Mouse (Mus musculus): Measurements from ENCODE around the gene Itprid2. TPM values are rescaled to one million over a fixed set of nuclear protein-coding genes. Genes with fewer than 3 reads are reported as not detected.

Gene Itprid2
- polyA plus RNA-seq, 1 experiment from 2014 or later = 7.9 TPM

- Histone ChIP-seq H3K4me2 (no peak overlapping the region), H3K27ac (no peak overlapping the region), H3K4me3 (replicated peaks) (no peak overlapping the region), H3K9ac (replicated peaks) (no peak overlapping the region), H3K27me3 (no peaks in the 10 kb centered on the region), H3K36me3 (peaks cover 8% of the 10 kb centered on the region; the same call in 1 of the 2 replicates), H3K4me1 (replicated peaks) (no peaks in the 10 kb centered on the region), H3K9me3 (no peaks in the 10 kb centered on the region)
- WGBS = 95% methylated on average over 1 of the region's 1 CpGs
- no peak for ATAC-seq (ENCODE audit: insufficient number of reproducible peaks, insufficient read depth, low FRiP score, low TSS enrichment, low read depth)
These were observed 42.6 kb downstream of the Itprid2 start for GRCm38 (mm10) chr2:79677663-79678257.

DNA sequence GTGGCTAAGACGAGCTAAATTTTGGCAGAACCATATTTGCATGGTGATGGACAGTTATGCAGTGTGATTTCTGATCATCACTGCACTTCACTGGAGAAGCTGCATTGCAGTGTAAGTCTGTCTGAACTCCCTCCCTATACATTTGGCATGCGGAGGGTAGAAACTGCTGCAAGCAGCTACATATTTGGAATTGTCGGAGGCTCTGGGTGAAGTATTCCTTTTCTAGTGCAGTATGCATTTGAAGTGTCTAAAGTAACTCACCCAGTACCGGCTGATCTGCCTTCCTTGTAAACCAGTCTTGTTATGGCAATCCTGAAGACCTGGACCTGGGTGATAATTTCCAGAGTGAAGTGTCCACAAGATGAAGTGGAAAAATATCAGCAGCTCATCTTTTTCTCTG lies 46.5 kb downstream of the Itprid2 start:
- Histone ChIP-seq H3K27ac (no peak overlapping the region), H3K4me3 (replicated peaks) (no peak overlapping the region), H3K4me1 (replicated peaks) (no peaks in the 10 kb centered on the region), H3K9me3 (no peaks in the 10 kb centered on the region), H3K9ac (replicated peaks) (no peak overlapping the region), H3K4me2 (no peak overlapping the region), H3K27me3 (no peaks in the 10 kb centered on the region), H3K36me3 (no peaks in the 10 kb centered on the region)
- 77% methylated on average over 4 of the region's 4 CpGs for WGBS
- no peak for ATAC-seq (ENCODE audit: insufficient number of reproducible peaks, insufficient read depth, low FRiP score, low TSS enrichment, low read depth)

DNA sequence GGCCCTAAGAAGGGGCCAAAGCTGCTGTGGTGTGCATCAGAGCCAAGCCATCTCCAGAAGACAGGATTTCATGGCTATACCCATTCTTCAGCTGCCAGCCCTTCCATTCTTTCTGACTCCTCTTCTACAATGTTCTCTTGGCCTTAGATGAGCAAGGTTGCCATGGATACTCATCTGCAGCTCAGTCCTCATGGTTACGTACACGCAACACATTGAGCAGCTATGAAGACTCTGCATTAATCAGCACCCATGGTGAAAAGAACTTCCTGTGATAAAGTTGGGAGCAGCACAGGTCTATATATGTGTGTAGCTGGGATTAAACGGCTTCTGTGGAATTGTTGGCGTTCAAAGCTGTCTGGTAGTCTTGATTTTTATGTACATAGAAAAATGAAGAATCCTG lies 48.1 kb downstream of the Itprid2 start:
- Histone ChIP-seq H3K36me3 (no peaks in the 10 kb centered on the region), H3K9ac (replicated peaks) (no peak overlapping the region), H3K4me1 (replicated peaks) (no peaks in the 10 kb centered on the region), H3K4me3 (replicated peaks) (no peak overlapping the region), H3K4me2 (no peak overlapping the region), H3K27me3 (no peaks in the 10 kb centered on the region), H3K27ac (no peak overlapping the region), H3K9me3 (no peaks in the 10 kb centered on the region)
- WGBS = 90% methylated on average over 4 of the region's 4 CpGs
- ATAC-seq (ENCODE audit: insufficient number of reproducible peaks, insufficient read depth, low FRiP score, low TSS enrichment, low read depth) = no peak

- WGBS = 70% methylated on average over 3 of the region's 3 CpGs
These were observed 55.7 kb downstream of the Itprid2 start for GRCm38 (mm10) chr2:79690838-79691237.

DNA sequence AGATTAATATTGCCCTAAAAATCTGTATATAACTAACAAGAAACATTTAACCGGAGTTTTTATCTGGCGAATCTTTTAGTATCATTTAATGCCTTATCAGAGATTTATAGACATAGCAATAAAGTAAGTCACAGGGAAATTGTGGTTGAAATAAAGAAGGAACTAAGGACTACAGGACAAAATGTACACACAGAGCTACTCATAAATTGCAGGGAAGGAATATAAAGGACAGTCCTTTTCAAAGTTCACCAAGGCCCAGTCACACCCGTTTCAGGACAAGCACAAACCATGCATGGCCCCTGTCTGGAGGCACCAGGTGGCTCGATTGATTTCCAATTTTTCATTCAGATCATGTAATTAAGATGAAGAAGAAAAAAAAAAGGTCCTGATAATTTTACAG lies 60.0 kb downstream of the Itprid2 start:
- no peak overlapping the region for H3K4me2 ChIP-seq
- no peaks in the 10 kb centered on the region for H3K36me3 ChIP-seq
- H3K27ac ChIP-seq = no peak overlapping the region
- no peak overlapping the region for H3K4me3 ChIP-seq (replicated peaks)
- no peak overlapping the region for H3K9ac ChIP-seq (replicated peaks)
- no peaks in the 10 kb centered on the region for H3K27me3 ChIP-seq
- no peaks in the 10 kb centered on the region for H3K4me1 ChIP-seq (replicated peaks)
- WGBS = 90% methylated on average over 4 of the region's 4 CpGs
- no peak for ATAC-seq (ENCODE audit: insufficient number of reproducible peaks, insufficient read depth, low FRiP score, low TSS enrichment, low read depth)
- no peaks in the 10 kb centered on the region for H3K9me3 ChIP-seq

More at GRCm38 (mm10) chr2:79690838-79691237, 55.7 kb downstream of the Itprid2 start:
- no peak overlapping the region for H3K9ac ChIP-seq (replicated peaks)
- no peak overlapping the region for H3K4me3 ChIP-seq (replicated peaks)
- H3K4me2 ChIP-seq = no peak overlapping the region
- ATAC-seq (ENCODE audit: insufficient number of reproducible peaks, insufficient read depth, low FRiP score, low TSS enrichment, low read depth) = no peak
- no peak overlapping the region for H3K27ac ChIP-seq
- H3K36me3 ChIP-seq = no peaks in the 10 kb centered on the region
- no peaks in the 10 kb centered on the region for H3K9me3 ChIP-seq
- H3K27me3 ChIP-seq = no peaks in the 10 kb centered on the region
- H3K4me1 ChIP-seq (replicated peaks) = no peaks in the 10 kb centered on the region

DNA sequence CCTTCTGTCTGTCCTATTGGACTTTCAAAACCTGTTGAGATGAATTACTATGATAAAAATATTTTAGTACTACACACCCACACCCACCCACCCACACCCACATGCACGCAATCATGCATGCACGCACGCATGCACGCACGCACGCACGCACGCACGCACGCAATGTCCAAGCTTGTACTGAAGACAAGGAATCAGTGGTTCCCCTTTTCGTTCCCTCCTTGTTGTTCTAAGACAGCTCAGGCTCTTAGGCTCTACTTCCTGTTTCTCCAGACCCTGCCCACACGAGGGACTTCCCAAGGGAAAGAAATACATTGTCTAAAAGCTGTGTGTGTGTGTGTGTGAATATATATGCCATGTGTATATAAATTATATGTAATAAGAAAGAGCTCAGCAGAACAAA lies 60.8 kb downstream of the Itprid2 start:
- Histone ChIP-seq H3K4me3 (replicated peaks) (no peak overlapping the region), H3K36me3 (no peaks in the 10 kb centered on the region), H3K9ac (replicated peaks) (no peak overlapping the region), H3K9me3 (no peaks in the 10 kb centered on the region), H3K4me2 (no peak overlapping the region), H3K4me1 (replicated peaks) (no peaks in the 10 kb centered on the region), H3K27ac (no peak overlapping the region), H3K27me3 (no peaks in the 10 kb centered on the region)
- ATAC-seq (ENCODE audit: insufficient number of reproducible peaks, insufficient read depth, low FRiP score, low TSS enrichment, low read depth) = no peak
- WGBS = 87% methylated on average over 12 of the region's 12 CpGs

DNA sequence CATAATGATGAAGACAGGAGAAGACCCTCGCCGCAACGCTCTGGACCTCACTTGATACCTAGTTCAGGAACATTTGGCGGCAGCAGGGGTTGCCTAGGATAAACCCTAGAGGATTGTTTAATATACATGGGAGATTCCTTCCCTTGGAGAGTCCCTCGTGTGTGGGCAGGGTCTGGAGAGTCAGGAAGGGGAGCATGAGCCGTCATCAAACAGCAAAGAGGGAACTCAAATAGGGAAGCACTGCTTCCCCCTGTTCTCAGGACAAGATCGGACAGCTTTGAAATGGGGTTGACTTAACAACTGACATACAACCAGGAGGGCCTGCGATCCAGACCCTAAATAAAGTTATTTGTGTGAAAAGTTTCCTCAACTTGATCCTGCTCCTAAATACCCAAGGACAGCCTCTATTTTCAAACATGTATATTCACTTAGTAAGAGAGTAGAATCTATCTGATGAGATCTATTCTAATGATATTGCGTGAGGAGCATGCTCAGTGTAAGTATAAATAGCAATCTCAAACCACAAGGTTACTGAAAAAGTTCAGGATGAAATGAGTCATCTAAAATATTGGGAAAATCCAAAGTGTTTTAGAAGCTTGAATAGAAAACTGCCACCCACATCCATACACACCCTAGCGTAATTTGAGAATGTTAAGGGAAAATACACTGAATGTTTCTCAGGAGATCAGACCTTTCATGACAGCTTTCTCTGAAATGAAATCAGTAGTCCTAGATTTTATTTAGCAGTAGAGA lies 61.5 kb downstream of the Itprid2 start:
- WGBS = 83% methylated on average over 10 of the region's 10 CpGs
- no peaks in the 10 kb centered on the region for H3K36me3 ChIP-seq

DNA sequence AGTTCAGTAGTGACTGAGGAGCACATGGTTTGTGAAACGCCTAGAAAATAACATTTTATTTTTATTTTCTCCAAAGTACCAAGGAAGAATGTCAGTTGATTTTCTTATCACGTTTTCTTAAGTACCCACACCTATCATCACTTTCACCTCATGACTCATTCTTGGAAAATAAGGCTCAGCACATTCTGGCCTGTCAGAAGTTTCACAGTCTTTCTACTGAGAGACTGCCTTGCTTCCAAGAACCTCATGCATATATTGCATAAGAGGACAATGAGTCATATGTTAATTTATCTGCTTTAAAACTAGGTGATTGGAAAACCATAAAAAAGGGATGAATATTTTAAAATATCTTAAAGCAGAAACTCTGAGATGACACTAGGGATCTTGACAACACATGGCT lies 63.0 kb downstream of the Itprid2 start:
- Histone ChIP-seq H3K27me3 (no peaks in the 10 kb centered on the region), H3K36me3 (no peaks in the 10 kb centered on the region), H3K9me3 (no peaks in the 10 kb centered on the region), H3K9ac (replicated peaks) (no peak overlapping the region), H3K4me2 (no peak overlapping the region), H3K27ac (no peak overlapping the region), H3K4me1 (replicated peaks) (no peaks in the 10 kb centered on the region), H3K4me3 (replicated peaks) (no peak overlapping the region)
- WGBS = 62% methylated on average over 2 of the region's 2 CpGs
- no peak for ATAC-seq (ENCODE audit: insufficient number of reproducible peaks, insufficient read depth, low FRiP score, low TSS enrichment, low read depth)

More for the DNA sequence above, 61.5 kb downstream of the Itprid2 start:
- no peaks in the 10 kb centered on the region for H3K4me1 ChIP-seq (replicated peaks)
- no peak overlapping the region for H3K9ac ChIP-seq (replicated peaks)
- no peak overlapping the region for H3K4me3 ChIP-seq (replicated peaks)
- H3K9me3 ChIP-seq = no peaks in the 10 kb centered on the region
- H3K27ac ChIP-seq = no peak overlapping the region
- H3K27me3 ChIP-seq = no peaks in the 10 kb centered on the region
- no peak for ATAC-seq (ENCODE audit: insufficient number of reproducible peaks, insufficient read depth, low FRiP score, low TSS enrichment, low read depth)
- no peak overlapping the region for H3K4me2 ChIP-seq

DNA sequence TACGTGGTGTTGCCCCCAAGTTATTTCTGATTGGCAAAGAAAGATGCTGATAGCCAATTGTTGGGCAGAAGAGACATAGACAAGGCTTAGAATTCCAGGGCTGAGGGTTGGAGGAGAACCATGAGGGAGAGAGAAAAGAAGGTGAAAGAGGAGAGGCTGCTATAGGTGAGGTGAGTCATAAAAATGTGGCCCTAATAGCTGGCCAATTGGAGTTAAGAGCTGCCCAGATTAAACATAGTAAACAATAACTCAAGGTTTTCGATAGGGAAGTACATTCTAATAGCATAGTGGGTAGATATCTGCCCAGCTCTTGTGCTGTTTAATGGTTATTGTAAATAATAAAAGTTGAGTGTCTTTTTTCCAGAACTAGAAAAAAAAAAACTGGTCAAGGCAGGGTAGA lies 69.6 kb downstream of the Itprid2 start:
- Histone ChIP-seq H3K27ac (no peak overlapping the region), H3K36me3 (no peaks in the 10 kb centered on the region), H3K4me1 (replicated peaks) (no peaks in the 10 kb centered on the region), H3K4me2 (no peak overlapping the region), H3K27me3 (no peaks in the 10 kb centered on the region), H3K9me3 (no peaks in the 10 kb centered on the region), H3K4me3 (replicated peaks) (no peak overlapping the region), H3K9ac (replicated peaks) (no peak overlapping the region)
- ATAC-seq (ENCODE audit: insufficient number of reproducible peaks, insufficient read depth, low FRiP score, low TSS enrichment, low read depth) = no peak
- WGBS = 78% methylated on average over 2 of the region's 2 CpGs

- Histone ChIP-seq H3K9ac (replicated peaks) (no peak within 1 kb of the TSS), H3K36me3 (no peaks in the 10 kb centered on the region), H3K27ac (no peak within 1 kb of the TSS), H3K4me2 (no peak within 1 kb of the TSS), H3K9me3 (no peaks in the 10 kb centered on the region), H3K4me3 (replicated peaks) (no peak within 1 kb of the TSS), H3K4me1 (replicated peaks) (no peaks in the 10 kb centered on the region), H3K27me3 (no peaks in the 10 kb centered on the region)
- ATAC-seq (ENCODE audit: insufficient number of reproducible peaks, insufficient read depth, low FRiP score, low TSS enrichment, low read depth) = no peak
- 91% methylated on average over 6 of the region's 6 CpGs for WGBS
These were observed 72.4 kb downstream of the Itprid2 start, which contains the start of gene Ppp1r1c for GRCm38 (mm10) chr2:79707575-79707974. Gene Ppp1r1c (plus strand): TSS chr2:79707780.

GRCm38 (mm10) chr2:79713662-79714091 lies 78.5 kb downstream of the Itprid2 start:
- Histone ChIP-seq H3K4me3 (replicated peaks) (no peak overlapping the region), H3K4me2 (no peak overlapping the region), H3K9ac (replicated peaks) (no peak overlapping the region), H3K4me1 (replicated peaks) (no peaks in the 10 kb centered on the region; the same call in 1 of the 2 replicates), H3K9me3 (no peaks in the 10 kb centered on the region), H3K27ac (no peak overlapping the region), H3K36me3 (no peaks in the 10 kb centered on the region), H3K27me3 (no peaks in the 10 kb centered on the region)
- 66% methylated on average over 3 of the region's 3 CpGs for WGBS
- no peak for ATAC-seq (ENCODE audit: insufficient number of reproducible peaks, insufficient read depth, low FRiP score, low TSS enrichment, low read depth)

All from limb, embryonic 12.5 days (tissue).